Mouse (Mus musculus) heart, postnatal 25 days (tissue): ENCODE data around the gene Ube2q2. TPM values are rescaled to one million over a fixed set of nuclear protein-coding genes. Genes with fewer than 3 reads are reported as not detected.
"Not testable (repeated sequence)": the region's sequence is repeated elsewhere in the genome, so short reads cannot be mapped to it uniquely, and the experiment has no call there.

Source experiments
- DNase-seq: peaks from one replicate; pipeline ENCODE4 v3.0.0; 2022; ENCODE audit warnings: low spot score
- intact Hi-C: fragments of 180-260 bp; cut with DNase I; formaldehyde crosslinking; loops from one replicate; pipeline ENCODE4 v1.15.1; 2025
- total RNA-seq, 2 experiments: library from RNA; stranded (reverse); gene quantifications; 2 replicates each; pipeline ENCODE4 v1.2.3; 2021

The Ube2q2 gene
- total RNA-seq, 2 experiments from 2014 or later = 24.5 to 27.6 TPM

- intact Hi-C loops = no loop called here
- no peak for DNase-seq
Observed at GRCm38 (mm10) chr9:55232586-55232985, 83.9 kb downstream of the Ube2q2 start.

- DNase-seq, intact Hi-C loops: not testable (repeated sequence)
Observed at GRCm38 (mm10) chr9:55233076-55233475, 84.4 kb downstream of the Ube2q2 start.

- DNase-seq = no peak
Observed at GRCm38 (mm10) chr9:55236235-55237165, 87.8 kb downstream of the Ube2q2 start.

GRCm38 (mm10) chr9:55240852-55241251 is 92.2 kb downstream of the Ube2q2 start:
- no peak for DNase-seq
- intact Hi-C loops = no loop called here

More at GRCm38 (mm10) chr9:55236235-55237165, 87.8 kb downstream of the Ube2q2 start:
- intact Hi-C loops = no loop called here

- no peak for DNase-seq
- intact Hi-C loops = no loop called here
Observed at GRCm38 (mm10) chr9:55241863-55242685, 93.4 kb downstream of the Ube2q2 start.

GRCm38 (mm10) chr9:55243280-55243679 is 94.6 kb downstream of the Ube2q2 start:
- intact Hi-C loops = no loop called here
- DNase-seq = no peak

- DNase-seq = no peak
Observed at GRCm38 (mm10) chr9:55244079-55244478, 95.4 kb downstream of the Ube2q2 start.

GRCm38 (mm10) chr9:55245057-55245750 is 96.5 kb downstream of the Ube2q2 start:
- DNase-seq, intact Hi-C loops: not testable (repeated sequence)

More at GRCm38 (mm10) chr9:55244079-55244478, 95.4 kb downstream of the Ube2q2 start:
- intact Hi-C loops = no loop called here

GRCm38 (mm10) chr9:55246440-55246839 is 97.8 kb downstream of the Ube2q2 start:
- intact Hi-C loops = no loop called here
- DNase-seq = no peak

GRCm38 (mm10) chr9:55246918-55247317 is 98.3 kb downstream of the Ube2q2 start:
- intact Hi-C loops = no loop called here
- DNase-seq = no peak

- DNase-seq = no peak
- intact Hi-C loops = no loop called here
Observed at GRCm38 (mm10) chr9:55248465-55248864, 99.8 kb downstream of the Ube2q2 start.

GRCm38 (mm10) chr9:55250595-55251247 is 102.1 kb downstream of the Ube2q2 start:
- intact Hi-C loops = no loop called here
- no peak for DNase-seq

GRCm38 (mm10) chr9:55252097-55252496 is 103.4 kb downstream of the Ube2q2 start:
- DNase-seq = not testable (repeated sequence)

GRCm38 (mm10) chr9:55253849-55254248 is 105.2 kb downstream of the Ube2q2 start:
- DNase-seq = no peak

More at GRCm38 (mm10) chr9:55252097-55252496, 103.4 kb downstream of the Ube2q2 start:
- intact Hi-C loops = not testable (repeated sequence)

GRCm38 (mm10) chr9:55255056-55255455 is 106.4 kb downstream of the Ube2q2 start:
- no peak for DNase-seq
- intact Hi-C loops = no loop called here

More at GRCm38 (mm10) chr9:55253849-55254248, 105.2 kb downstream of the Ube2q2 start:
- intact Hi-C loops = no loop called here

- DNase-seq = peak; percentile 28
- intact Hi-C loops = no loop called here
Observed at GRCm38 (mm10) chr9:55255604-55256003, 107.0 kb downstream of the Ube2q2 start.

GRCm38 (mm10) chr9:55257105-55257504 is 108.5 kb downstream of the Ube2q2 start:
- no peak for DNase-seq
- intact Hi-C loops = no loop called here
